Mouse (Mus musculus) kidney, embryonic 15.5 days (tissue): Measurements from ENCODE around the gene Dagla. TPM values are rescaled to one million over a fixed set of nuclear protein-coding genes. Genes with fewer than 3 reads are reported as not detected.
A peak's percentile ranks its signal among the peaks of the same experiment; 100 is the strongest.

Experiments
- ATAC-seq: fragments of 200-750 bp; cut with Nextera tagmentation; replicated peaks from 2 replicates; pipeline ENCODE4 v1.8.0; 2017; ENCODE audit warnings: moderate TSS enrichment; ENCODE audit not compliant: low FRiP score
- H3K27ac ChIP-seq: fragments of 300-500 bp; sonication (generic); 2 replicates; pipeline ENCODE4 v1.5.1; 2015; ENCODE audit warnings: mild to moderate bottlenecking, inconsistent platforms
- H3K27me3 ChIP-seq: fragments of 300-500 bp; sonication (generic); 2 replicates; pipeline ENCODE4 v1.6.1; 2015; ENCODE audit warnings: inconsistent platforms
- H3K36me3 ChIP-seq: fragments of 300-500 bp; sonication (generic); 2 replicates; pipeline ENCODE4 v1.6.1; 2015; ENCODE audit warnings: inconsistent platforms
- H3K4me1 ChIP-seq: fragments of 300-500 bp; sonication (generic); 2 replicates; pipeline ENCODE4 v1.6.1; 2015; ENCODE audit warnings: inconsistent platforms
- H3K4me2 ChIP-seq: fragments of 300-500 bp; sonication (generic); 2 replicates; pipeline ENCODE4 v1.6.1; 2015; ENCODE audit warnings: moderate library complexity, mild to moderate bottlenecking, inconsistent platforms
- H3K4me3 ChIP-seq: fragments of 300-500 bp; sonication (generic); replicated peaks from 2 replicates; pipeline ENCODE4 v1.5.1; 2015; ENCODE audit warnings: mild to moderate bottlenecking, inconsistent platforms
- H3K9ac ChIP-seq: fragments of 300-500 bp; sonication (generic); 2 replicates; pipeline ENCODE4 v1.6.1; 2015; ENCODE audit warnings: mild to moderate bottlenecking, inconsistent platforms
- H3K9me3 ChIP-seq: fragments of 300-500 bp; sonication (generic); replicated peaks from 2 replicates; pipeline ENCODE4 v1.6.1; 2016; ENCODE audit warnings: inconsistent platforms
- WGBS: fragments of 180-500 bp; shearing (Covaris S2); methylation state at CpG from one replicate; pipeline ENCODE4 v1.1.7; 2015; ENCODE audit warnings: mixed read lengths; 5-methylcytosine and 5-hydroxymethylcytosine counted together
- polyA plus RNA-seq: library from polyadenylated mRNA; unstranded; fragments of >200 nt; fragmentation: Nextera tagmentation; extraction: Ambion mirVana; gene quantifications from 2 replicates; pipeline ENCODE4 v1.2.1, GENCODE M21; 2015

Dagla gene
- polyA plus RNA-seq, 1 experiment from 2014 or later = 3.7 TPM

- Histone ChIP-seq H3K9ac (peak overlapping the region; percentile 23; the same call in 1 of the 2 replicates), H3K27ac (peak overlapping the region; percentile 90), H3K4me2 (peak overlapping the region; percentile 38), H3K27me3 (no peaks in the 10 kb centered on the region), H3K36me3 (no peaks in the 10 kb centered on the region), H3K9me3 (no peaks in the 10 kb centered on the region), H3K4me1 (peaks cover 83% of the 10 kb centered on the region), H3K4me3 (no peak overlapping the region)
- 9% methylated on average over 17 of the region's 17 CpGs for WGBS
- peak; percentile 31; the same call in 1 of the 2 replicates for ATAC-seq
These were observed 27.3 kb downstream of the Dagla start for GRCm38 (mm10) chr19:10277331-10277730.

DNA sequence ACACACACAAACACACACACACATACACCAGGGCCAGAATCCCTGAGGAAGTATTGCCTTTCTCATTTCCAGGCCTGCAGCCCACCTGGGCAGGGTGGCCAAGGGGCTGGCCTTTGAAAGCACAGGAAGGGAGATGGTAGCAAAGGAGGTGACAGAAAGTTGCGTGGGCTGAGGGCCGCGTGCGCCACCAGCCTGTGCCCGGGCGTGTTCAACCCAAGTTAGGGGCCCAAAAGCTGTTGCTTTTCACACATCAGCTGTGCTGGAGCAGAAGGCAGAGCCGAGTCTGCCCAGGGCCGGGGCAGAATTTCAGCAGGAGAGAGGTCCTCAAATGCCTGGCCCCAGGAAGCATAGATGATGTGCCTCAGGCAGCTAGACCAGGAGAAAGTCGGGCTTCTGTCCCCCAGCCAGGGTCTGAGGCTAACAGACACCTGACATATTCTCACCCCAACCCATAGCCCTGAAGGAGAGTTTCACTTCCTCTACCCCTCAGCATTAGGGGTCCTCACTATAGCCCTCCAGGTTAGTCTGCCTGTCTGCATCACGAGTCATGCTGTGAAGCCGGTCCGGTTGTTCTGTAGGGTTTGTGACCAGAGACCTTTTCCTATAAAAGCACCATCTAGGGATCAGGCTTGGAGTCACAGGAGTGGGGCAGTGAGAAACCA lies 28.1 kb downstream of the Dagla start:
- WGBS = 53% methylated on average over 12 of the region's 12 CpGs
- Histone ChIP-seq H3K9ac (no peak overlapping the region), H3K9me3 (no peaks in the 10 kb centered on the region), H3K4me2 (0 out of 2 replicates have a peak overlapping the region, but pooled peaks have one; percentile 38), H3K36me3 (no peaks in the 10 kb centered on the region), H3K27ac (peak overlapping the region; percentile 90), H3K27me3 (no peaks in the 10 kb centered on the region), H3K4me3 (no peak overlapping the region), H3K4me1 (peaks cover 82% of the 10 kb centered on the region)
- no peak for ATAC-seq

- no peak overlapping the region for H3K9ac ChIP-seq
- H3K4me2 ChIP-seq = no peak overlapping the region
- no peak overlapping the region for H3K4me3 ChIP-seq
- H3K27ac ChIP-seq = no peak overlapping the region
- WGBS = 27% methylated on average over 5 of the region's 5 CpGs
- H3K4me1 ChIP-seq = peaks cover 60% of the 10 kb centered on the region
- no peaks in the 10 kb centered on the region for H3K36me3 ChIP-seq
- no peaks in the 10 kb centered on the region for H3K9me3 ChIP-seq
- no peak for ATAC-seq
- no peaks in the 10 kb centered on the region for H3K27me3 ChIP-seq
These were observed 30.6 kb downstream of the Dagla start for GRCm38 (mm10) chr19:10274056-10274455.

- Histone ChIP-seq H3K4me3 (no peak overlapping the region), H3K27ac (no peak overlapping the region), H3K4me2 (peak overlapping the region; percentile 44), H3K36me3 (no peaks in the 10 kb centered on the region), H3K9ac (no peak overlapping the region), H3K4me1 (peaks cover 47% of the 10 kb centered on the region), H3K27me3 (no peaks in the 10 kb centered on the region), H3K9me3 (no peaks in the 10 kb centered on the region)
- WGBS = 15% methylated on average over 11 of the region's 11 CpGs
- ATAC-seq = peak; percentile 24; the same call in 1 of the 2 replicates
These were observed 31.9 kb downstream of the Dagla start for GRCm38 (mm10) chr19:10272746-10273145.

DNA sequence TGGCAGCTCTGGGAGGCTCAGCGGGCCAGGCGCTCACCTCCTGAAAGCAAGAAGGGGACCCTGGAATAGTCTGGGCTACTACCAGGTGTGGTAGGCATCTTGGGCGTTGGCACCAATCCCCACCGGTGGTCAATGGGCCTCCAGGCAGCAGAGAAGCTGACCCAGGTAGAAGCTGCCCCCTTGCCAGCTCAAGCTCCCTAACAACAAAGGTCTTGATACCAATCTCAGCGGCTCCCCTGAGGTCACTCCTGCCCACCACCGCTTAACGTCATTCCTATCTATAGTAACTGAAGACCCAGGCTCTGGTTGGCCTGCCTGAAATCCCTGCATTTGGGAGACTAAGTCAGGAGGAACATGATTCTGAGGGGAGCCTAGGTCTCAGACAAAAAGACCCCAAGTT lies 33.1 kb downstream of the Dagla start:
- WGBS = 89% methylated on average over 7 of the region's 7 CpGs
- Histone ChIP-seq H3K27ac (no peak overlapping the region), H3K9ac (no peak overlapping the region), H3K36me3 (no peaks in the 10 kb centered on the region), H3K4me2 (no peak overlapping the region), H3K4me3 (no peak overlapping the region), H3K27me3 (no peaks in the 10 kb centered on the region), H3K4me1 (peaks cover 45% of the 10 kb centered on the region), H3K9me3 (no peaks in the 10 kb centered on the region)
- ATAC-seq = no peak

DNA sequence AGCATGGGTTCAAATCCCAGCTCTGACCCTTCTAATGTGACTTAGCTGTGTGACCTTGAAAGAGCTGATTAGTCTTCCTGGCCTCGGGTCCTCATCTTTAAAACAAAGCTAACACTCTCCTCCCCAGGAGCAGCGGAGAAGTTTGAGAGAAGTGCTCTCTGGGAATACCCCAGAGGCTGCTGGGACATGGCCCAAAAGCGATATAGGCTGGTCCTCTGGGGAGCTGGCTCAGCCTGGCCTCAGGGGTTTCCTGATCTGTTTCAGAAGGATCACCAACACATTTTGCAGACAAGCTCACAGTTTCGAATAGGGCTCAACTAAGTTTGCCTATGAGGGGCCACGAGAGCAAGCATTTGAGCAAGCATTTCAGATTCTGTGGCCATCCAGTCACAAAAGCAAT lies 34.3 kb downstream of the Dagla start:
- no peak for ATAC-seq

GRCm38 (mm10) chr19:10268851-10269250 lies 35.8 kb downstream of the Dagla start:
- WGBS = 78% methylated on average over 15 of the region's 15 CpGs
- H3K4me2 ChIP-seq = no peak overlapping the region
- no peak for ATAC-seq
- H3K4me1 ChIP-seq = peaks cover 41% of the 10 kb centered on the region
- H3K36me3 ChIP-seq = no peaks in the 10 kb centered on the region
- no peak overlapping the region for H3K9ac ChIP-seq
- no peaks in the 10 kb centered on the region for H3K27me3 ChIP-seq
- no peak overlapping the region for H3K4me3 ChIP-seq
- no peak overlapping the region for H3K27ac ChIP-seq
- no peaks in the 10 kb centered on the region for H3K9me3 ChIP-seq

More for the DNA sequence above, 34.3 kb downstream of the Dagla start:
- Histone ChIP-seq H3K9ac (no peak overlapping the region), H3K4me3 (no peak overlapping the region), H3K27me3 (no peaks in the 10 kb centered on the region), H3K27ac (no peak overlapping the region), H3K4me1 (peaks cover 44% of the 10 kb centered on the region), H3K36me3 (no peaks in the 10 kb centered on the region), H3K4me2 (no peak overlapping the region), H3K9me3 (no peaks in the 10 kb centered on the region)
- WGBS = 81% methylated on average over 5 of the region's 5 CpGs

DNA sequence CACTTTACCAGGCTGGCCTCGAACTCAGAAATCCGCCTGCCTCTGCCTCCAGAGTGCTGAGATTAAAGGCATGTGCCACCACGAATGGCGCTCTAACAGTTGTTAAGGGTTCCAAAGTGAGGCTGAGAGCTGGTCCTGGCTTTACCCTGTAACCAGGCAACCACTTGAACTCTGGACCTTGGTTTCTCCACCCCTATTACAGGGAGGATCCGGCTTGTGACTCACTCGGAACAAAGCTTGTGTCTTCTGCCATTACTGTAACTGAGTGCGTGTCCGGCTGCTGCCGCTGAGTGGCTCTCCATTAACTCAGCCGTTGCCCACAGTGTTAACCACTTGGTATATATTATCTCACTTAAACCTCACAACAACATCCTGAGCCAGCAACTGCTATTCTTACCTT lies 36.7 kb downstream of the Dagla start:
- Histone ChIP-seq H3K27ac (no peak overlapping the region), H3K4me3 (no peak overlapping the region), H3K4me2 (no peak overlapping the region), H3K36me3 (no peaks in the 10 kb centered on the region), H3K27me3 (peaks cover 3% of the 10 kb centered on the region), H3K9me3 (no peaks in the 10 kb centered on the region), H3K4me1 (peaks cover 32% of the 10 kb centered on the region), H3K9ac (no peak overlapping the region)
- 77% methylated on average over 10 of the region's 10 CpGs for WGBS
- ATAC-seq = no peak

- H3K9ac ChIP-seq = no peak overlapping the region
- no peak overlapping the region for H3K4me3 ChIP-seq
- peak; percentile 34 for ATAC-seq
- H3K36me3 ChIP-seq = no peaks in the 10 kb centered on the region
- 21% methylated on average over 15 of the region's 15 CpGs for WGBS
- H3K27me3 ChIP-seq = peaks cover 5% of the 10 kb centered on the region
- H3K9me3 ChIP-seq = no peaks in the 10 kb centered on the region
- peak overlapping the region; percentile 73 for H3K27ac ChIP-seq
- H3K4me1 ChIP-seq = peaks cover 23% of the 10 kb centered on the region
- peak overlapping the region; percentile 24; the same call in 1 of the 2 replicates for H3K4me2 ChIP-seq
These were observed 37.6 kb downstream of the Dagla start for GRCm38 (mm10) chr19:10267057-10267456.

- peaks cover 26% of the 10 kb centered on the region for H3K4me1 ChIP-seq
- no peaks in the 10 kb centered on the region for H3K36me3 ChIP-seq
- H3K9ac ChIP-seq = no peak overlapping the region
- H3K9me3 ChIP-seq = no peaks in the 10 kb centered on the region
- 16% methylated on average over 14 of the region's 14 CpGs for WGBS
- H3K27ac ChIP-seq = peak overlapping the region; percentile 73
- 0 out of 2 replicates have a peak overlapping the region, but pooled peaks have one; percentile 24 for H3K4me2 ChIP-seq
- ATAC-seq = peak; percentile 83
- no peak overlapping the region for H3K4me3 ChIP-seq
- H3K27me3 ChIP-seq = peaks cover 5% of the 10 kb centered on the region
These were observed 38.4 kb downstream of the Dagla start for GRCm38 (mm10) chr19:10266196-10266850.

- H3K9me3 ChIP-seq = no peaks in the 10 kb centered on the region
- H3K4me1 ChIP-seq = peaks cover 29% of the 10 kb centered on the region
- no peak overlapping the region for H3K4me2 ChIP-seq
- no peak for ATAC-seq
- no peak overlapping the region for H3K4me3 ChIP-seq
- no peak overlapping the region for H3K9ac ChIP-seq
- no peaks in the 10 kb centered on the region for H3K36me3 ChIP-seq
- no peak overlapping the region for H3K27ac ChIP-seq
- WGBS = 58% methylated on average over 7 of the region's 7 CpGs
- peaks cover 5% of the 10 kb centered on the region for H3K27me3 ChIP-seq
These were observed 43.3 kb downstream of the Dagla start for GRCm38 (mm10) chr19:10261369-10261768.

DNA sequence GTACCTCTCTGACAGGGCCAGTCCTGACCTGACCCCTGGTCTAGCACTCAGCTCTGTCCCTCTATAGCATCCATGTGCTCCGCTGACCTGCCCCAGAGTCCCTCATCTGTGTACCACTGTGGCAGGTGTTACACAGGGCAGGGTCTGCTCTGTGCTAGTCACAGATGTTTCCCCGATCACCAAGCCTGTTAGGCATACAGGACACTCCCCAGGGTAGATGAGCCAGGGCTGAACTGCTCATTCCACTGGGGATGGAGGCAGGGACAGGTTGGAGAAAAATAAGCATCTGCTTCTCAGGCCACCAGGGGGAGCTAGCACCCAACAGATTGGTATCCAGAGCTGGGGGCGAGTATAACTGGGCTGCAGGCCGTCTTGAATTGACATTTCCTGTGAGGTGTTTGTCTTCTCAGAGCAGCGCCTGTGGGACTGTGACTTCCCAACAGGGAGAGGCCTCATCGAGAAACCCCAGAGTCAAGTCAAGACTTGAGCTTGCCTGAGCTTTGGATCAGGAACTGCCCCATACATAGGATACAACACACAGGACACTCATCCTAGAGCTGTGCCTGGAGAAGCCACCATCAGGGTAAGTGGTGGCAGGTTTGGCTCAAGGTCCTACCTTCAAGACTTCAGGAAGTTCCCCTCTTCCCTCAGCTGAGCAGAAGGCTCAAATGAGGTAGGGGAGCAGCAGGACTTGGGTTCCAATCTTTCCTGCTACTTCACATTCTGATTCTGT lies 46.2 kb downstream of the Dagla start:
- 19% methylated on average over 6 of the region's 6 CpGs for WGBS
- H3K9me3 ChIP-seq = no peaks in the 10 kb centered on the region
- no peak overlapping the region for H3K9ac ChIP-seq
- H3K4me2 ChIP-seq = no peak overlapping the region
- H3K27me3 ChIP-seq = peaks cover 5% of the 10 kb centered on the region
- no peak overlapping the region for H3K27ac ChIP-seq
- H3K36me3 ChIP-seq = no peaks in the 10 kb centered on the region
- ATAC-seq = peak; percentile 52
- no peak overlapping the region for H3K4me3 ChIP-seq
- H3K4me1 ChIP-seq = peaks cover 19% of the 10 kb centered on the region
